Mouse (Mus musculus) cerebellum, adult 18-20 months (tissue): ENCODE results near the gene Pard3b.

Experiments
- DNase-seq, 2 experiments: peaks; one replicate each; pipeline ENCODE4 v3.0.0; 2021

Gene Pard3b

GRCm38 (mm10) chr1:61928131-61928761 lies 289.6 kb downstream of the Pard3b start:
- DNase-seq: no peak

- no peak for DNase-seq
Measured at GRCm38 (mm10) chr1:61933574-61933973, 294.9 kb downstream of the Pard3b start.

GRCm38 (mm10) chr1:61934760-61935159 lies 296.1 kb downstream of the Pard3b start:
- no peak for DNase-seq

- no peak for DNase-seq
Measured at GRCm38 (mm10) chr1:61939882-61940281, 301.3 kb downstream of the Pard3b start.

GRCm38 (mm10) chr1:61961533-61961932 lies 322.9 kb downstream of the Pard3b start:
- DNase-seq: peak in 1 of 2 experiments; percentile 6

- no peak for DNase-seq
Measured at GRCm38 (mm10) chr1:61962571-61962970, 323.9 kb downstream of the Pard3b start.

GRCm38 (mm10) chr1:61967124-61967523 lies 328.5 kb downstream of the Pard3b start:
- no peak for DNase-seq

GRCm38 (mm10) chr1:61967807-61968206 lies 329.2 kb downstream of the Pard3b start:
- no peak for DNase-seq

- no peak for DNase-seq
Measured at GRCm38 (mm10) chr1:61997711-61998110, 359.1 kb downstream of the Pard3b start.

- no peak for DNase-seq
Measured at GRCm38 (mm10) chr1:62008811-62009210, 370.2 kb downstream of the Pard3b start.

GRCm38 (mm10) chr1:62011712-62012111 lies 373.1 kb downstream of the Pard3b start:
- DNase-seq: no peak

GRCm38 (mm10) chr1:62016536-62017300 lies 378.1 kb downstream of the Pard3b start:
- no peak for DNase-seq

- DNase-seq: no peak
Measured at GRCm38 (mm10) chr1:62018276-62018675, 379.7 kb downstream of the Pard3b start.

- DNase-seq: no peak
Measured at GRCm38 (mm10) chr1:62019743-62020142, 381.1 kb downstream of the Pard3b start.

GRCm38 (mm10) chr1:62041718-62042117 lies 403.1 kb downstream of the Pard3b start:
- no peak for DNase-seq

GRCm38 (mm10) chr1:62048592-62048991 lies 410.0 kb downstream of the Pard3b start:
- DNase-seq: no peak

GRCm38 (mm10) chr1:62051186-62051825 lies 412.7 kb downstream of the Pard3b start:
- DNase-seq: no peak

GRCm38 (mm10) chr1:62053167-62053638 lies 414.6 kb downstream of the Pard3b start:
- DNase-seq: peak in 1 of 2 experiments; percentile 12

GRCm38 (mm10) chr1:62055280-62055679 lies 416.7 kb downstream of the Pard3b start:
- DNase-seq: peak in 1 of 2 experiments; percentile 2

- DNase-seq: no peak
Measured at GRCm38 (mm10) chr1:62070617-62071016, 432.0 kb downstream of the Pard3b start.

GRCm38 (mm10) chr1:62071139-62071538 lies 432.5 kb downstream of the Pard3b start:
- no peak for DNase-seq

- DNase-seq: no peak
Measured at GRCm38 (mm10) chr1:62076171-62076570, 437.5 kb downstream of the Pard3b start.

- no peak for DNase-seq
Measured at GRCm38 (mm10) chr1:62081129-62081528, 442.5 kb downstream of the Pard3b start.

GRCm38 (mm10) chr1:62085995-62086394 lies 447.4 kb downstream of the Pard3b start:
- no peak for DNase-seq
